Mouse (Mus musculus) stomach, embryonic 14.5 days (tissue): ENCODE data around the gene Nr4a1. TPM values are rescaled to one million over a fixed set of nuclear protein-coding genes. Genes with fewer than 3 reads are reported as not detected.

Experiments used
- ATAC-seq: fragments of 200-750 bp; cut with Nextera tagmentation; 2 replicates; pipeline ENCODE4 v1.8.0; 2017; ENCODE audit warnings: low read depth, moderate TSS enrichment; ENCODE audit not compliant: insufficient number of reproducible peaks, insufficient read depth, low FRiP score
- H3K27ac ChIP-seq: fragments of 300-500 bp; sonication (generic); 2 replicates; pipeline ENCODE4 v1.5.1; 2014; ENCODE audit warnings: mild to moderate bottlenecking, low read length, moderate library complexity, mixed read lengths
- H3K27me3 ChIP-seq: fragments of 300-500 bp; sonication (generic); 2 replicates; pipeline ENCODE4 v1.6.1; 2014; ENCODE audit warnings: low read length, control low read depth, mixed read lengths; ENCODE audit not compliant: control insufficient read depth, insufficient read depth
- H3K36me3 ChIP-seq: fragments of 300-500 bp; sonication (generic); 2 replicates; pipeline ENCODE4 v1.6.1; 2014; ENCODE audit warnings: mild to moderate bottlenecking, control low read depth, low read length, moderate library complexity, mixed read lengths; ENCODE audit not compliant: control insufficient read depth, insufficient read depth
- H3K4me1 ChIP-seq: fragments of 300-500 bp; sonication (generic); 2 replicates; pipeline ENCODE4 v1.6.1; 2014; ENCODE audit warnings: low read length, control low read depth, mixed read lengths; ENCODE audit not compliant: control insufficient read depth, insufficient read depth
- H3K4me2 ChIP-seq: fragments of 300-500 bp; sonication (generic); replicated peaks from 2 replicates; pipeline ENCODE4 v1.6.1; 2014; ENCODE audit warnings: low read depth, low read length, control low read depth
- H3K4me3 ChIP-seq: fragments of 300-500 bp; sonication (generic); 2 replicates; pipeline ENCODE4 v1.5.1; 2014; ENCODE audit warnings: low read depth, low read length, control low read depth
- H3K9ac ChIP-seq: fragments of 300-500 bp; sonication (generic); replicated peaks from 2 replicates; pipeline ENCODE4 v1.6.1; 2014; ENCODE audit warnings: low read depth, mild to moderate bottlenecking, control low read depth, low read length, moderate library complexity, mixed read lengths
- H3K9me3 ChIP-seq: fragments of 300-500 bp; sonication (generic); 2 replicates; pipeline ENCODE4 v1.6.1; 2016; ENCODE audit warnings: low read depth, low read length, control low read depth; ENCODE audit not compliant: control insufficient read depth
- WGBS: fragments of 180-500 bp; shearing (Covaris S2); extraction: QIAGEN DNeasy Blood & Tissue Kit; methylation state at CpG from one replicate; pipeline ENCODE4 v1.1.7; 2014; 5-methylcytosine and 5-hydroxymethylcytosine counted together
- polyA plus RNA-seq: library from polyadenylated mRNA; unstranded; fragments of >200 nt; fragmentation: Nextera tagmentation; extraction: Ambion mirVana; gene quantifications from 2 replicates; pipeline ENCODE4 v1.2.1, GENCODE M21; 2014

The Nr4a1 gene
- polyA plus RNA-seq, 1 experiment from 2014 or later = 12.1 TPM

- H3K27me3 ChIP-seq = no peaks in the 10 kb centered on the region
- WGBS = 2% methylated on average over 25 of the region's 25 CpGs
- H3K9ac ChIP-seq = peak overlapping the region; percentile 36; the same call in 1 of the 2 replicates
- peak overlapping the region; percentile 94 for H3K4me2 ChIP-seq
- peak overlapping the region; percentile 40 for H3K4me3 ChIP-seq
- H3K9me3 ChIP-seq = no peaks in the 10 kb centered on the region
- H3K4me1 ChIP-seq = peaks cover 24% of the 10 kb centered on the region; the same call in 1 of the 2 replicates
- ATAC-seq = no peak
- peak overlapping the region; percentile 70 for H3K27ac ChIP-seq
- peaks cover 11% of the 10 kb centered on the region for H3K36me3 ChIP-seq
Observed at GRCm38 (mm10) chr15:101267053-101268032, 13.3 kb downstream of the Nr4a1 start.

- Histone ChIP-seq H3K36me3 (peaks cover 29% of the 10 kb centered on the region), H3K27ac (no peak overlapping the region), H3K4me1 (peaks cover 21% of the 10 kb centered on the region; the same call in 1 of the 2 replicates), H3K9ac (no peak overlapping the region), H3K27me3 (no peaks in the 10 kb centered on the region), H3K9me3 (no peaks in the 10 kb centered on the region), H3K4me3 (no peak overlapping the region), H3K4me2 (no peak overlapping the region)
- no peak for ATAC-seq
- WGBS = 88% methylated on average over 29 of the region's 29 CpGs
Observed at GRCm38 (mm10) chr15:101270101-101270820, 16.2 kb downstream of the Nr4a1 start.

- Histone ChIP-seq H3K36me3 (peaks cover 29% of the 10 kb centered on the region), H3K9ac (no peak overlapping the region; the same call in 1 of the 2 replicates), H3K27ac (peak overlapping the region; percentile 7), H3K4me2 (no peak overlapping the region), H3K9me3 (no peaks in the 10 kb centered on the region), H3K4me1 (peaks cover 17% of the 10 kb centered on the region; the same call in 1 of the 2 replicates), H3K27me3 (no peaks in the 10 kb centered on the region), H3K4me3 (no peak overlapping the region)
- ATAC-seq = no peak
- 63% methylated on average over 3 of the region's 3 CpGs for WGBS
Observed at GRCm38 (mm10) chr15:101271107-101271506, 17.0 kb downstream of the Nr4a1 start.

- no peak for ATAC-seq
- Histone ChIP-seq H3K4me1 (peaks cover 15% of the 10 kb centered on the region; the same call in 1 of the 2 replicates), H3K27ac (no peak overlapping the region; the same call in 1 of the 2 replicates), H3K9me3 (no peaks in the 10 kb centered on the region), H3K4me3 (no peak overlapping the region), H3K36me3 (peaks cover 29% of the 10 kb centered on the region), H3K27me3 (no peaks in the 10 kb centered on the region), H3K9ac (no peak overlapping the region), H3K4me2 (no peak overlapping the region)
- 86% methylated on average over 15 of the region's 15 CpGs for WGBS
Observed at GRCm38 (mm10) chr15:101271513-101271912, 17.4 kb downstream of the Nr4a1 start.

GRCm38 (mm10) chr15:101274380-101274779, 20.3 kb downstream of the Nr4a1 start:
- Histone ChIP-seq H3K9me3 (no peaks in the 10 kb centered on the region), H3K4me2 (no peak overlapping the region), H3K4me3 (no peak overlapping the region), H3K4me1 (peaks cover 22% of the 10 kb centered on the region), H3K36me3 (peaks cover 29% of the 10 kb centered on the region), H3K9ac (no peak overlapping the region), H3K27ac (no peak overlapping the region), H3K27me3 (no peaks in the 10 kb centered on the region)
- 28% methylated on average over 6 of the region's 6 CpGs for WGBS
- ATAC-seq = no peak

GRCm38 (mm10) chr15:101277351-101277899, 23.4 kb downstream of the Nr4a1 start:
- peaks cover 17% of the 10 kb centered on the region for H3K36me3 ChIP-seq
- H3K9ac ChIP-seq = no peak overlapping the region
- H3K4me3 ChIP-seq = no peak overlapping the region
- WGBS = 58% methylated on average over 11 of the region's 11 CpGs
- no peaks in the 10 kb centered on the region for H3K9me3 ChIP-seq
- H3K27me3 ChIP-seq = no peaks in the 10 kb centered on the region
- H3K4me2 ChIP-seq = no peak overlapping the region
- peak; percentile 57 for ATAC-seq
- peaks cover 24% of the 10 kb centered on the region for H3K4me1 ChIP-seq
- peak overlapping the region; percentile 41; the same call in 1 of the 2 replicates for H3K27ac ChIP-seq

- H3K4me2 ChIP-seq = no peak overlapping the region
- 35% methylated on average over 5 of the region's 5 CpGs for WGBS
Observed at GRCm38 (mm10) chr15:101278589-101278988, 24.5 kb downstream of the Nr4a1 start.

GRCm38 (mm10) chr15:101279430-101279999, 25.4 kb downstream of the Nr4a1 start:
- H3K4me1 ChIP-seq = peaks cover 24% of the 10 kb centered on the region
- H3K9ac ChIP-seq = no peak overlapping the region
- no peaks in the 10 kb centered on the region for H3K36me3 ChIP-seq
- H3K27me3 ChIP-seq = no peaks in the 10 kb centered on the region
- WGBS = 48% methylated on average over 12 of the region's 12 CpGs
- no peak overlapping the region for H3K4me3 ChIP-seq
- H3K4me2 ChIP-seq = no peak overlapping the region
- no peak overlapping the region; the same call in 1 of the 2 replicates for H3K27ac ChIP-seq
- H3K9me3 ChIP-seq = no peaks in the 10 kb centered on the region
- no peak for ATAC-seq

More at GRCm38 (mm10) chr15:101278589-101278988, 24.5 kb downstream of the Nr4a1 start:
- Histone ChIP-seq H3K9me3 (no peaks in the 10 kb centered on the region), H3K36me3 (peaks cover 8% of the 10 kb centered on the region; the same call in 1 of the 2 replicates), H3K9ac (no peak overlapping the region), H3K27ac (peak overlapping the region; percentile 15; the same call in 1 of the 2 replicates), H3K4me1 (peaks cover 24% of the 10 kb centered on the region), H3K27me3 (no peaks in the 10 kb centered on the region), H3K4me3 (no peak overlapping the region)
- ATAC-seq = no peak
